Mouse (Mus musculus): ENCODE data around the gene Msrb1.

- TF ChIP-seq TAL1 (IDR thresholded peaks at IDR 0.05; ENCODE audit: low read length) = no peak
- no peak for TF ChIP-seq GATA1 (IDR thresholded peaks at IDR 0.05; ENCODE audit: low read length)
These were observed 831 bp downstream of the Msrb1 start for GRCm38 (mm10) chr17:24737135-24737810.

All from erythroblast, embryonic 14.5 days (primary cell).